Mouse (Mus musculus): ENCODE data around the gene Cbx4.

- no peak for TF ChIP-seq EP300 (IDR thresholded peaks at IDR 0.05; ENCODE audit: low read depth)
- peak; percentile 42 for TF ChIP-seq CTCF (IDR thresholded peaks at IDR 0.05; ENCODE audit: low read depth)
These were observed 41.3 kb downstream of the Cbx4 start for GRCm38 (mm10) chr11:119044551-119045337.

All from heart, postnatal 0 days (tissue).